Mouse (Mus musculus) embryonic facial prominence, embryonic 14.5 days (tissue): ENCODE measurements at regions not wholly inside any gene's neighbourhood (a gene's known extent, or its start where the extent isn't known, plus 50 kb on each side); places are given as distances from the start of the nearest gene placed in this dataset.

Source experiments
- ATAC-seq: fragments of 200-750 bp; cut with Nextera tagmentation; 2 replicates; pipeline ENCODE4 v1.8.0; 2017; ENCODE audit warnings: low read depth, moderate number of reproducible peaks, moderate TSS enrichment
- DNase-seq: peaks from one replicate; pipeline ENCODE4 v3.0.0-alpha.2; 2015; ENCODE audit warnings: low spot score
- H3K27ac ChIP-seq: fragments of 300-500 bp; sonication (generic); replicated peaks from 2 replicates; pipeline ENCODE4 v1.5.1; 2014; ENCODE audit warnings: low read depth, mild to moderate bottlenecking, low read length, moderate library complexity
- H3K27me3 ChIP-seq: fragments of 300-500 bp; sonication (generic); replicated peaks from 2 replicates; pipeline ENCODE4 v1.6.1; 2014; ENCODE audit warnings: low read length; ENCODE audit not compliant: control insufficient read depth, insufficient read depth
- H3K36me3 ChIP-seq: fragments of 300-500 bp; sonication (generic); 2 replicates; pipeline ENCODE4 v1.6.1; 2014; ENCODE audit warnings: low read length, mixed read lengths; ENCODE audit not compliant: control insufficient read depth, insufficient read depth
- H3K4me1 ChIP-seq: fragments of 300-500 bp; sonication (generic); 2 replicates; pipeline ENCODE4 v1.6.1; 2014; ENCODE audit warnings: antibody characterized with exemption, low read length; ENCODE audit not compliant: control insufficient read depth, insufficient read depth
- H3K4me2 ChIP-seq: fragments of 300-500 bp; sonication (generic); 2 replicates; pipeline ENCODE4 v1.6.1; 2014; ENCODE audit warnings: low read depth, mild to moderate bottlenecking, low read length, moderate library complexity, mixed read lengths
- H3K4me3 ChIP-seq: fragments of 300-500 bp; sonication (generic); 2 replicates; pipeline ENCODE4 v1.5.1; 2014; ENCODE audit warnings: low read depth, mild to moderate bottlenecking, low read length
- H3K9ac ChIP-seq: fragments of 300-500 bp; sonication (generic); 2 replicates; pipeline ENCODE4 v1.6.1; 2014; ENCODE audit warnings: low read depth, mild to moderate bottlenecking, low read length, moderate library complexity, mixed read lengths
- H3K9me3 ChIP-seq: fragments of 300-500 bp; sonication (generic); 2 replicates; pipeline ENCODE4 v1.6.1; 2016; ENCODE audit warnings: low read length; ENCODE audit not compliant: control insufficient read depth
- whole genome bisulfite sequencing: fragments of 180-500 bp; shearing (Covaris S2); extraction: QIAGEN DNeasy Blood & Tissue Kit; methylation state at CpG from one replicate; pipeline ENCODE4 v1.1.7; 2014; 5-methylcytosine and 5-hydroxymethylcytosine counted together

DNA sequence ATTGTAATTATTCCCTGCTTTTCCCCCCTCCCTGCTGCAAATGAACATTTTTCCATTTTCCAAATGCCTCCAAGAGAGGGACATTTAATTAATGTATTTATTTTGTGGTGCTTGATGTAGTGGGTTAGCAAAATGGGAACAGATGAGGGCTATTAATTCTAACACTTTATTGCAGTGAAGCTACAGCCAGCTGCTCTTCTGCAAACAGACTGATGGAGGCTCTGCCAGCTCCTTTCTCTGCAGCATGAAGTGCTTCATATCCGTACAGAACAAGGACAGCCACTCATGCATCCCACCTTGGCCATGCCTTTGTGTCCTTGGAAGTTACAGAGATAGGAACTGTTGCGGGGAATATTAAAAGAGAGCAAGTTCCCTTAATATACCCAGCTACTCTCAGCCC is 138.3 kb upstream of the Gm15217 start:
- ATAC-seq (no peak), DNase-seq (no peak)
- 68% methylated on average over 2 of the region's 2 CpGs for WGBS
- Histone ChIP-seq H3K27me3 (no peaks in the 10 kb centered on the region), H3K4me3 (no peak overlapping the region), H3K4me1 (0 out of 2 replicates have a peak, but pooled peaks cover 3% of the 10 kb centered on the region), H3K9me3 (no peaks in the 10 kb centered on the region), H3K4me2 (no peak overlapping the region), H3K27ac (no peak overlapping the region), H3K9ac (no peak overlapping the region), H3K36me3 (no peaks in the 10 kb centered on the region)

- Histone ChIP-seq H3K4me2 (peak overlapping the region; percentile 32), H3K27ac (no peak overlapping the region; the same call in 1 of the 2 replicates), H3K4me1 (peaks cover 4% of the 10 kb centered on the region; the same call in 1 of the 2 replicates), H3K4me3 (no peak overlapping the region), H3K9ac (no peak overlapping the region), H3K36me3 (no peaks in the 10 kb centered on the region), H3K27me3 (no peaks in the 10 kb centered on the region), H3K9me3 (no peaks in the 10 kb centered on the region)
- DNase-seq, result peak; percentile 75
- peak; percentile 60; the same call in 1 of the 2 replicates for ATAC-seq
- WGBS, result 32% methylated on average over 16 of the region's 16 CpGs
Observed at GRCm38 (mm10) chr14:46247491-46248484, 131.4 kb upstream of the Gm15217 start.

GRCm38 (mm10) chr14:46249141-46249540 is 130.1 kb upstream of the Gm15217 start:
- Histone ChIP-seq H3K4me3 (no peak overlapping the region), H3K27me3 (no peaks in the 10 kb centered on the region), H3K9ac (no peak overlapping the region), H3K9me3 (no peaks in the 10 kb centered on the region), H3K36me3 (no peaks in the 10 kb centered on the region), H3K27ac (no peak overlapping the region), H3K4me1 (peaks cover 4% of the 10 kb centered on the region; the same call in 1 of the 2 replicates), H3K4me2 (no peak overlapping the region)
- WGBS, result 66% methylated on average over 3 of the region's 3 CpGs
- DNase-seq, result no peak
- no peak for ATAC-seq

DNA sequence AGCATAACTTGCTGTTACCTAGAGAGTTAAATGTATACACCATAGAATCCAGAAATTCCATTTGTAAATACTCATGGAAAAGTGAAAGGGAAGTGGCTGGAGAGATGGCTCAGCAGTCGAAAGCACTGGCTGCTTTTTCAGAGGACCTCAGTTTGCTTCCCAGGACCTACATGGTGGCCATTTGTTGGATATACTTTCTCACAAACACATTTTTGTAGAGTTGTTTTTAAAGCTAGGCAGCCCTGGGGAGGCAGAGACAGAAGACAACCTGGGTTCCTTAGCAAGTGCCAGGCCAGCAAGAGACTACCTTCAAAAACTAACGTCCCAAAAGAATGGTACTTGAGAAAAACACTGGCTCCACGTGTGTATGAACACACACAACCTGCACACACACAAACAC is 124.0 kb upstream of the Gm15217 start:
- Histone ChIP-seq H3K27ac (no peak overlapping the region), H3K36me3 (no peaks in the 10 kb centered on the region), H3K4me3 (no peak overlapping the region), H3K4me1 (no peaks in the 10 kb centered on the region), H3K9ac (no peak overlapping the region), H3K27me3 (no peaks in the 10 kb centered on the region), H3K9me3 (no peaks in the 10 kb centered on the region), H3K4me2 (no peak overlapping the region)
- DNase-seq, result no peak
- ATAC-seq, result no peak
- 58% methylated on average over 3 of the region's 3 CpGs for WGBS

- no peak overlapping the region for H3K27ac ChIP-seq
- H3K9ac ChIP-seq, result no peak overlapping the region
- no peaks in the 10 kb centered on the region for H3K4me1 ChIP-seq
- no peak overlapping the region for H3K4me3 ChIP-seq
- no peak overlapping the region for H3K4me2 ChIP-seq
- no peak for DNase-seq
- no peaks in the 10 kb centered on the region for H3K9me3 ChIP-seq
- no peaks in the 10 kb centered on the region for H3K36me3 ChIP-seq
- no peak for ATAC-seq
- no peaks in the 10 kb centered on the region for H3K27me3 ChIP-seq
- 21% methylated on average over 1 of the region's 1 CpGs for WGBS
Observed at GRCm38 (mm10) chr14:46256336-46256735, 122.9 kb upstream of the Gm15217 start.

GRCm38 (mm10) chr14:46257311-46257710 is 121.9 kb upstream of the Gm15217 start:
- Histone ChIP-seq H3K9me3 (no peaks in the 10 kb centered on the region), H3K4me2 (no peak overlapping the region), H3K4me3 (no peak overlapping the region), H3K4me1 (no peaks in the 10 kb centered on the region), H3K9ac (no peak overlapping the region), H3K36me3 (no peaks in the 10 kb centered on the region), H3K27me3 (no peaks in the 10 kb centered on the region), H3K27ac (no peak overlapping the region)
- ATAC-seq (no peak), DNase-seq (peak; percentile 42)
- WGBS, result 54% methylated on average over 4 of the region's 4 CpGs

- no peak for ATAC-seq
Observed at GRCm38 (mm10) chr14:46258551-46258950, 120.7 kb upstream of the Gm15217 start.

DNA sequence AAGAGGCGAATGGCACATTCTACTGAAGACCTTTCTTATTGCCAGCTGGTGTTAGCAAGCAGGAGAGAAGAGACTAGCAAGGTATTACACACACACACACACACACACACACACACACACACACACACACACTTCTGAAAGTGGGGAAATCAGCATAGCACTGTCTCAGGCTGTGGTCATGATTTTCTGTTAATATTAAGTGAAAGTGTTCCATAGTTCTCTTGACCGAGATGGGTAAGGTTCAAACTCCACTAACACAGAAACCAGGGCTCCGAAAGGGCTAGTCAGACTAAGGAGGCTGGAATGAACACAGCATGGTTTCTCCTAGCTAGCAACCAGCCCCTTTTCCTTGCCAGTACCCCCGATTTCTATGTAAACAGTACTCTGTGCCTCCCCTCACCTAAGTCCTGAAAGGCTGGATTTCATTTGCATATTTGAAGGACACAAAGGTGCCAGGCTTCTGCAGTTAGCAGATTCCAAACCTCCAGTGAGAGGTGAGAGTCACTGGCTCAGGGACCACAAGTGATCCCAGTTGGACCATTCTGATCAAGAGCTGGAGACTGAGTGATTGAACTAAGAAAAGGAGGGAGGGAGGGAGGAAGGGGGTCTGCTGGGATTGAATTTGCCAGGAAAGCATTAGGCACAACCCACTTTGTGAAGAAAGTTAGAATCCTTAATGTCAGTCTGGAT is 118.8 kb upstream of the Gm15217 start:
- WGBS, result 72% methylated on average over 4 of the region's 4 CpGs
- no peak for ATAC-seq
- no peak overlapping the region for H3K4me3 ChIP-seq
- H3K4me1 ChIP-seq, result no peaks in the 10 kb centered on the region
- H3K9me3 ChIP-seq, result no peaks in the 10 kb centered on the region
- H3K27me3 ChIP-seq, result no peaks in the 10 kb centered on the region
- H3K36me3 ChIP-seq, result no peaks in the 10 kb centered on the region
- H3K27ac ChIP-seq, result no peak overlapping the region
- no peak overlapping the region for H3K4me2 ChIP-seq
- DNase-seq, result no peak
- H3K9ac ChIP-seq, result no peak overlapping the region

More at GRCm38 (mm10) chr14:46258551-46258950, 120.7 kb upstream of the Gm15217 start:
- H3K9me3 ChIP-seq, result no peaks in the 10 kb centered on the region
- WGBS, result 66% methylated on average over 7 of the region's 7 CpGs
- no peak for DNase-seq
- H3K27me3 ChIP-seq, result no peaks in the 10 kb centered on the region
- no peak overlapping the region for H3K4me3 ChIP-seq
- H3K9ac ChIP-seq, result no peak overlapping the region
- H3K36me3 ChIP-seq, result no peaks in the 10 kb centered on the region
- H3K4me2 ChIP-seq, result no peak overlapping the region
- no peaks in the 10 kb centered on the region for H3K4me1 ChIP-seq
- H3K27ac ChIP-seq, result no peak overlapping the region
